Mouse (Mus musculus): ENCODE measurements at regions not wholly inside any gene's neighbourhood (a gene's known extent, or its start where the extent isn't known, plus 50 kb on each side); places are given as distances from the start of the nearest gene placed in this dataset.

DNA sequence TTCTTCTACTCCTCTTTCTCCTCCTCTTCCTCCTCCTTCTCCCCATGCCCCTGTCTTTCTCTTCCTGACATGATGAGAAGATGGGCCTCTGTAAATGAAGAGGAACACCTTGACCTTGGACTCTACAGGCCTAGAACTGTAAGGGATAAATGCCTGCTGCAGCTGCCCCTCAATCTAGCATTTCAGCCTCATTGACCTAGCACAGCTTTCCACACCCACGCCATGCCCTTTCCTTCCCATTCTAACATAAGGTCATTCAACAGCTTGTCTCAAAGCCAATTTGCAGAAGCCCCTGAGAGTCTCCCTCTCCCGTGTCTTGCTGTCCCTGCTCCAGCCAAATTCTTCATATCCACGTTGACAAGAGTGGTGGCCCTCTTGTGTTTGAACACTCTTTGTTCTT, 63.8 kb upstream of the Dscam start:
- Histone ChIP-seq H3K9me3 (ENCODE audit: control insufficient read depth, low read length) (no peaks in the 10 kb centered on the region), H3K27ac (no peak overlapping the region), H3K9ac (replicated peaks) (no peak overlapping the region), H3K4me2 (ENCODE audit: low read depth) (no peak overlapping the region), H3K27me3 (ENCODE audit: control insufficient read depth, insufficient read depth, low read length) (no peaks in the 10 kb centered on the region), H3K4me1 (replicated peaks; ENCODE audit: control insufficient read depth in 2 of 2, insufficient read depth in 2 of 2, low read length in 1 of 2) (no peaks in the 10 kb centered on the region), H3K4me3 (ENCODE audit: insufficient read depth in 1 of 2, low read depth in 2 of 2, low read length in 2 of 2) (no peak overlapping the region), H3K36me3 (replicated peaks; ENCODE audit: control insufficient read depth, insufficient read depth, low read depth) (no peaks in the 10 kb centered on the region)
- DNase-seq (ENCODE audit: low read depth in 3 of 3, low spot score in 3 of 3) (no peak), ATAC-seq (ENCODE audit: insufficient read depth) (no peak)
- TF ChIP-seq EP300 (IDR thresholded peaks at IDR 0.05; ENCODE audit: low read depth) = no peak
- TF ChIP-seq CTCF (IDR thresholded peaks at IDR 0.05; ENCODE audit: low read depth) = no peak
- 33% methylated on average over 3 of the region's 3 CpGs for WGBS (ENCODE audit: insufficient replicate concordance)

DNA sequence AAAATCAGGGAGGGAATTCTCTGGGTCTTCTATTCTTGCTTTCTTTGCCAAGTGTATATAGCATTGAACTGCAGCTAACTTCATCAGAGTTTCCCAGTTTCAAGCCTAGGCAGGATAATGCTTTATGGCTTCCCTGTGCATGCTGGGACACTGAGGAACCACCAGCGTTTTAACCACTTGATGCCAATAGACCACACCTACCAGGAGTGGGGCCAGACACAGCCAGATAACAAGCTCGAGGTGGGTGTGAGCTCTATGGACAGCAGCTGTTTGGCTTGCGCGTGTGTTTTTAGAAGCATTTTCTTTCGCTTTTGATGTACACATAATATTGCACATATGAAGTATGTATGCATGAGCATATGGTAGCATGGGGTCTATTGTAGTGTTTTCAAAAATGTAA, 69.1 kb upstream of the Dscam start:
- no peaks in the 10 kb centered on the region for H3K9me3 ChIP-seq (ENCODE audit: control insufficient read depth, low read length)
- no peak for ATAC-seq (ENCODE audit: insufficient read depth)
- H3K4me1 ChIP-seq (replicated peaks; ENCODE audit: control insufficient read depth in 2 of 2, insufficient read depth in 2 of 2, low read length in 1 of 2) = no peaks in the 10 kb centered on the region; a peak in 2 of 4 replicates
- no peaks in the 10 kb centered on the region for H3K36me3 ChIP-seq (replicated peaks; ENCODE audit: control insufficient read depth, insufficient read depth, low read depth)
- no peak for DNase-seq (ENCODE audit: low read depth in 3 of 3, low spot score in 3 of 3)
- H3K27ac ChIP-seq = no peak overlapping the region
- no peaks in the 10 kb centered on the region for H3K27me3 ChIP-seq (ENCODE audit: control insufficient read depth, insufficient read depth, low read length)
- WGBS (ENCODE audit: insufficient replicate concordance) = 38% methylated on average over 5 of the region's 5 CpGs
- H3K4me3 ChIP-seq (ENCODE audit: insufficient read depth in 1 of 2, low read depth in 2 of 2, low read length in 2 of 2) = no peak overlapping the region
- no peak overlapping the region for H3K4me2 ChIP-seq (ENCODE audit: low read depth)
- H3K9ac ChIP-seq (replicated peaks) = no peak overlapping the region
- no peak for TF ChIP-seq EP300 (IDR thresholded peaks at IDR 0.05; ENCODE audit: low read depth)
- no peak for TF ChIP-seq CTCF (IDR thresholded peaks at IDR 0.05; ENCODE audit: low read depth)

DNA sequence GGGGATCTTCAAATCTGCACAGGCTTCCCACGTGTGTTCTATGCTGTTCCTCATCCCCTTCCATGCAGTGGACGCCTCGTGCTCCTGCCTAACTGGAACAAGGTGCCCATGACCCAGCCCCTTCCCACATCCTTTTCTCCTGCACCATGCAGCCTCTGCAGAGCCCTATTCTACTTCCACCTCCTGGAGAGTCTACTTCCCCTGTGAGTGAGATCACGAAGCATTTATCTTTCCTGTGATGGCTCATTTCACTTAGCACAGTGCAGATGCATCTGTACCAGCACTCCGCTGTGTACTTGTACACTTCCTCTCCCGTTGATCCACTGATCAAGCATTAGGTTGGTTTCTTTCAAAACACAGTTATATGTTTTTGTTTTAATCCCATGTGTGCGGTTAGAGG, 69.5 kb upstream of the Dscam start:
- Histone ChIP-seq H3K9me3 (ENCODE audit: control insufficient read depth, low read length) (no peaks in the 10 kb centered on the region), H3K27me3 (ENCODE audit: control insufficient read depth, insufficient read depth, low read length) (no peaks in the 10 kb centered on the region), H3K4me3 (ENCODE audit: insufficient read depth in 1 of 2, low read depth in 2 of 2, low read length in 2 of 2) (no peak overlapping the region), H3K4me1 (replicated peaks; ENCODE audit: control insufficient read depth in 2 of 2, insufficient read depth in 2 of 2, low read length in 1 of 2) (no peaks in the 10 kb centered on the region; a peak in 2 of 4 replicates), H3K36me3 (replicated peaks; ENCODE audit: control insufficient read depth, insufficient read depth, low read depth) (no peaks in the 10 kb centered on the region), H3K9ac (replicated peaks) (no peak overlapping the region), H3K27ac (no peak overlapping the region), H3K4me2 (ENCODE audit: low read depth) (no peak overlapping the region)
- DNase-seq (ENCODE audit: low read depth in 3 of 3, low spot score in 3 of 3) (no peak), ATAC-seq (ENCODE audit: insufficient read depth) (no peak)
- 28% methylated on average over 7 of the region's 7 CpGs for WGBS (ENCODE audit: insufficient replicate concordance)
- TF ChIP-seq CTCF (IDR thresholded peaks at IDR 0.05; ENCODE audit: low read depth) = no peak
- TF ChIP-seq EP300 (IDR thresholded peaks at IDR 0.05; ENCODE audit: low read depth) = no peak

DNA sequence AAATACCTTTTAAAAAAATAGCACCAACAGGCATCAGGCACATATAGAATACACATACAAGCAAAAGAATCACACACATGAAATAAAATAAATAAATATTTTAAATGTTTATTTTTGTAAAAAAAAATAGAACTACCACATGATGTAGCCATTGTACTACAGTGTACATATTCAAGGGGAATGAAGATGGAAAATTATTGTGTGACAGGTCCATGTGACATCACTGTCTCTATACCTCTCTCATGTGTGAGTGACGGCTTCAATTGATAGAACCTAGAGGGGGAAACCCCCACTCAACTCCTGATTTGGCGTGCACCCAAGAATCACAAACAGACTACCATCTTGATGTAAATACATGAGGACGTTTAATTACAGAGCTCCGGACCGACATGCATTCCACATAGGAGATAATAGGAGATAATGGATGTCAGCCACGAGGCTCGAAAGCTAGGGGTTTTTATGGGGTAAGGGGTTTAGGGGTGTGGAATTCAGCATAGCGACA, 70.4 kb upstream of the Dscam start:
- Histone ChIP-seq H3K4me2 (ENCODE audit: low read depth) (no peak overlapping the region), H3K27ac (no peak overlapping the region), H3K4me1 (replicated peaks; ENCODE audit: control insufficient read depth in 2 of 2, insufficient read depth in 2 of 2, low read length in 1 of 2) (no peaks in the 10 kb centered on the region; a peak in 2 of 4 replicates), H3K9me3 (ENCODE audit: control insufficient read depth, low read length) (no peaks in the 10 kb centered on the region), H3K9ac (replicated peaks) (no peak overlapping the region), H3K4me3 (ENCODE audit: insufficient read depth in 1 of 2, low read depth in 2 of 2, low read length in 2 of 2) (no peak overlapping the region), H3K36me3 (replicated peaks; ENCODE audit: control insufficient read depth, insufficient read depth, low read depth) (no peaks in the 10 kb centered on the region), H3K27me3 (ENCODE audit: control insufficient read depth, insufficient read depth, low read length) (no peaks in the 10 kb centered on the region)
- TF ChIP-seq CTCF (IDR thresholded peaks at IDR 0.05; ENCODE audit: low read depth) (no peak), EP300 (IDR thresholded peaks at IDR 0.05; ENCODE audit: low read depth) (no peak)
- 48% methylated on average over 8 of the region's 8 CpGs for WGBS (ENCODE audit: insufficient replicate concordance)
- no peak for DNase-seq (ENCODE audit: low read depth in 3 of 3, low spot score in 3 of 3)
- no peak for ATAC-seq (ENCODE audit: insufficient read depth)

DNA sequence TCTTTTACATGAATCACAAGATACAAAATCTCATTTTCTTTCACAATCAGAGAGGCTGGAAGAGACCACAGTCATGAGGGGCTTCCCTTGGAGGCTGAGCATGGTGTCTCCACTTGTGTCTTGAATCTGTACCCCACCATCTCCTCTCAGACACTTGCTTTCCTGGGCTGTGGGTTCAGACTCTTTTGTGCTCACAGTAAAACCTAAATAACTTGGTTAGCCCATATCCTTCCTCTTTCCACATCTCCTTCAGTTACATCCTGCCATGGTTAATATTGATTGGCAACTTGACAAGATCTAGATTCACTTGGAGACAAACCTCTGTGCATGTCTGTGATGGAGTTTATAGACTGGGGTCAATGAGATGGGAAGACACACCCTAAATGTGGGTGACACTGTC, 71.1 kb upstream of the Dscam start:
- H3K27ac ChIP-seq = no peak overlapping the region
- no peak overlapping the region for H3K9ac ChIP-seq (replicated peaks)
- no peaks in the 10 kb centered on the region; a peak in 2 of 4 replicates for H3K4me1 ChIP-seq (replicated peaks; ENCODE audit: control insufficient read depth in 2 of 2, insufficient read depth in 2 of 2, low read length in 1 of 2)
- no peak for DNase-seq (ENCODE audit: low read depth in 3 of 3, low spot score in 3 of 3)
- H3K27me3 ChIP-seq (ENCODE audit: control insufficient read depth, insufficient read depth, low read length) = no peaks in the 10 kb centered on the region
- no peak overlapping the region for H3K4me2 ChIP-seq (ENCODE audit: low read depth)
- no peak for ATAC-seq (ENCODE audit: insufficient read depth)
- no peaks in the 10 kb centered on the region for H3K36me3 ChIP-seq (replicated peaks; ENCODE audit: control insufficient read depth, insufficient read depth, low read depth)
- no peaks in the 10 kb centered on the region for H3K9me3 ChIP-seq (ENCODE audit: control insufficient read depth, low read length)
- no peak overlapping the region for H3K4me3 ChIP-seq (ENCODE audit: insufficient read depth in 1 of 2, low read depth in 2 of 2, low read length in 2 of 2)
- TF ChIP-seq EP300 (IDR thresholded peaks at IDR 0.05; ENCODE audit: low read depth) = no peak
- no peak for TF ChIP-seq CTCF (IDR thresholded peaks at IDR 0.05; ENCODE audit: low read depth)
